18 mouse cellular contexts compared by ENCODE assay signal in genomic region chr5:110624319-110624718, GRCm38 (mm10).
"Had no signal": no experiment of that assay in that cellular context is flagged by ENCODE, and none has a peak within 500 bp of the region (broad histone marks: within the 10 kb centered on the region; RNA-seq: fewer than 3 reads in every experiment).

No protein-coding gene starts in this region.

- H3K27ac ChIP-seq: lung, embryonic 15.5 days; midbrain, embryonic 10.5 days; midbrain, embryonic 12.5 days; midbrain, embryonic 15.5 days; neural tube, embryonic 13.5 days; neural tube, embryonic 15.5 days had no signal

- H3K36me3 ChIP-seq: lung, embryonic 15.5 days; midbrain, embryonic 10.5 days; midbrain, embryonic 12.5 days had no signal

- H3K4me1 ChIP-seq: lung, embryonic 15.5 days; midbrain, embryonic 15.5 days had no signal

- H3K27me3 ChIP-seq: midbrain, embryonic 15.5 days; neural tube, embryonic 13.5 days; neural tube, embryonic 15.5 days had no signal

- H3K9ac ChIP-seq: lung, embryonic 15.5 days; midbrain, embryonic 12.5 days; midbrain, embryonic 15.5 days; neural tube, embryonic 13.5 days; neural tube, embryonic 15.5 days had no signal

- H3K4me3 ChIP-seq: lung, embryonic 15.5 days; midbrain, embryonic 10.5 days; midbrain, embryonic 12.5 days; midbrain, embryonic 15.5 days; myocyte; neural tube, embryonic 13.5 days; neural tube, embryonic 15.5 days had no signal

- ATAC-seq: lung, postnatal 0 days; midbrain, embryonic 15.5 days had no signal

- H3K9me3 ChIP-seq: lung, embryonic 15.5 days; midbrain, embryonic 10.5 days; midbrain, embryonic 12.5 days; midbrain, embryonic 15.5 days; neural tube, embryonic 13.5 days; neural tube, embryonic 15.5 days had no signal

- H3K4me2 ChIP-seq: lung, embryonic 15.5 days; midbrain, embryonic 12.5 days; midbrain, embryonic 15.5 days; neural tube, embryonic 13.5 days; neural tube, embryonic 15.5 days had no signal

- DNase-seq: lung, adult 18-20 months; lung, postnatal 4 days; retina, postnatal 1 day; right cerebral cortex, adult 18-20 months; right cerebral cortex, postnatal 25 days; right cerebral cortex, postnatal 4 days; spleen, adult 18-20 months; thymus, adult 18-20 months; thymus, postnatal 14 days; thymus, postnatal 36 days had no signal
